Mouse (Mus musculus): ENCODE results near the gene Amotl2. TPM values are rescaled to one million over a fixed set of nuclear protein-coding genes. Genes with fewer than 3 reads are reported as not detected.

Gene Amotl2
- polyA plus RNA-seq, 1 experiment: 26.3 TPM

GRCm38 (mm10) chr9:102689940-102690642, 26.4 kb upstream of the Amotl2 start:
- H3K27ac ChIP-seq (ENCODE audit: control insufficient read depth, insufficient read depth, low read depth, low read length, poor library complexity): no peak overlapping the region
- TF ChIP-seq POLR2A (IDR thresholded peaks at IDR 0.05; ENCODE audit: borderline replicate concordance, control insufficient read depth, low read depth, low read length) (no peak), CTCF (IDR thresholded peaks at IDR 0.05; ENCODE audit: control insufficient read depth, insufficient read depth, low read length) (no peak)
- 1% methylated on average over 44 of the region's 44 CpGs for WGBS
- no peaks in the 10 kb centered on the region for H3K4me1 ChIP-seq (ENCODE audit: control insufficient read depth, insufficient read depth, low read length)
- H3K4me3 ChIP-seq (replicated peaks; ENCODE audit: control insufficient read depth, low read depth, low read length): no peak overlapping the region

- no peak overlapping the region for H3K4me3 ChIP-seq (replicated peaks; ENCODE audit: control insufficient read depth, low read depth, low read length)
- no peak for TF ChIP-seq CTCF (IDR thresholded peaks at IDR 0.05; ENCODE audit: control insufficient read depth, insufficient read depth, low read length)
- no peak for TF ChIP-seq POLR2A (IDR thresholded peaks at IDR 0.05; ENCODE audit: borderline replicate concordance, control insufficient read depth, low read depth, low read length)
- no peaks in the 10 kb centered on the region for H3K4me1 ChIP-seq (ENCODE audit: control insufficient read depth, insufficient read depth, low read length)
- H3K27ac ChIP-seq (ENCODE audit: control insufficient read depth, insufficient read depth, low read depth, low read length, poor library complexity): no peak overlapping the region
- 41% methylated on average over 15 of the region's 15 CpGs for WGBS
Observed at GRCm38 (mm10) chr9:102690891-102691290, 25.6 kb upstream of the Amotl2 start.

- Histone ChIP-seq H3K4me3 (replicated peaks; ENCODE audit: control insufficient read depth, low read depth, low read length) (no peak overlapping the region), H3K4me1 (ENCODE audit: control insufficient read depth, insufficient read depth, low read length) (no peaks in the 10 kb centered on the region), H3K27ac (ENCODE audit: control insufficient read depth, insufficient read depth, low read depth, low read length, poor library complexity) (no peak overlapping the region)
- TF ChIP-seq CTCF (IDR thresholded peaks at IDR 0.05; ENCODE audit: control insufficient read depth, insufficient read depth, low read length) (no peak), POLR2A (IDR thresholded peaks at IDR 0.05; ENCODE audit: borderline replicate concordance, control insufficient read depth, low read depth, low read length) (no peak)
- WGBS: 48% methylated on average over 9 of the region's 9 CpGs
Observed at GRCm38 (mm10) chr9:102692564-102693475, 23.7 kb upstream of the Amotl2 start.

GRCm38 (mm10) chr9:102701042-102701441, 15.4 kb upstream of the Amotl2 start:
- Histone ChIP-seq H3K27ac (ENCODE audit: control insufficient read depth, insufficient read depth, low read depth, low read length, poor library complexity) (no peak overlapping the region), H3K4me3 (replicated peaks; ENCODE audit: control insufficient read depth, low read depth, low read length) (no peak overlapping the region), H3K4me1 (ENCODE audit: control insufficient read depth, insufficient read depth, low read length) (no peaks in the 10 kb centered on the region)
- WGBS: 77% methylated on average over 6 of the region's 6 CpGs
- TF ChIP-seq POLR2A (IDR thresholded peaks at IDR 0.05; ENCODE audit: borderline replicate concordance, control insufficient read depth, low read depth, low read length): no peak
- no peak for TF ChIP-seq CTCF (IDR thresholded peaks at IDR 0.05; ENCODE audit: control insufficient read depth, insufficient read depth, low read length)

GRCm38 (mm10) chr9:102709504-102710135, 6.9 kb upstream of the Amotl2 start:
- no peaks in the 10 kb centered on the region for H3K4me1 ChIP-seq (ENCODE audit: control insufficient read depth, insufficient read depth, low read length)

GRCm38 (mm10) chr9:102710520-102710919, 6.0 kb upstream of the Amotl2 start:
- 79% methylated on average over 5 of the region's 5 CpGs for WGBS
- TF ChIP-seq POLR2A (IDR thresholded peaks at IDR 0.05; ENCODE audit: borderline replicate concordance, control insufficient read depth, low read depth, low read length): no peak
- TF ChIP-seq CTCF (IDR thresholded peaks at IDR 0.05; ENCODE audit: control insufficient read depth, insufficient read depth, low read length): no peak
- Histone ChIP-seq H3K4me1 (ENCODE audit: control insufficient read depth, insufficient read depth, low read length) (no peaks in the 10 kb centered on the region), H3K27ac (ENCODE audit: control insufficient read depth, insufficient read depth, low read depth, low read length, poor library complexity) (no peak overlapping the region), H3K4me3 (replicated peaks; ENCODE audit: control insufficient read depth, low read depth, low read length) (no peak overlapping the region)

More at GRCm38 (mm10) chr9:102709504-102710135, 6.9 kb upstream of the Amotl2 start:
- Histone ChIP-seq H3K4me3 (replicated peaks; ENCODE audit: control insufficient read depth, low read depth, low read length) (no peak overlapping the region), H3K27ac (ENCODE audit: control insufficient read depth, insufficient read depth, low read depth, low read length, poor library complexity) (no peak overlapping the region)
- WGBS: 73% methylated on average over 15 of the region's 15 CpGs
- no peak for TF ChIP-seq POLR2A (IDR thresholded peaks at IDR 0.05; ENCODE audit: borderline replicate concordance, control insufficient read depth, low read depth, low read length)
- no peak for TF ChIP-seq CTCF (IDR thresholded peaks at IDR 0.05; ENCODE audit: control insufficient read depth, insufficient read depth, low read length)

GRCm38 (mm10) chr9:102713797-102714196, 2.7 kb upstream of the Amotl2 start:
- no peak overlapping the region for H3K27ac ChIP-seq (ENCODE audit: control insufficient read depth, insufficient read depth, low read depth, low read length, poor library complexity)
- TF ChIP-seq POLR2A (IDR thresholded peaks at IDR 0.05; ENCODE audit: borderline replicate concordance, control insufficient read depth, low read depth, low read length) (no peak), CTCF (IDR thresholded peaks at IDR 0.05; ENCODE audit: control insufficient read depth, insufficient read depth, low read length) (peak; percentile 83)
- 52% methylated on average over 2 of the region's 2 CpGs for WGBS
- H3K4me3 ChIP-seq (replicated peaks; ENCODE audit: control insufficient read depth, low read depth, low read length): no peak overlapping the region
- H3K4me1 ChIP-seq (ENCODE audit: control insufficient read depth, insufficient read depth, low read length): no peaks in the 10 kb centered on the region

All from bone marrow, adult 2 months (tissue).